8 mouse cellular contexts compared by ENCODE assay signal in genomic region chr16:77329160-77329691, GRCm38 (mm10).
DNase-seq lines count a peak whose midpoint lies in the region; ATAC-seq lines count a peak whose summit lies in the region.

No protein-coding gene starts in this region.

- peak overlapping the region; percentile 45 for H3K4me2 ChIP-seq in embryonic facial prominence, embryonic 11.5 days (ENCODE audit: low read depth, low read length)
- H3K4me2 ChIP-seq in limb, embryonic 12.5 days: peak overlapping the region; percentile 57

- WGBS in embryonic facial prominence, embryonic 11.5 days: 4% methylated on average over 17 of the region's 17 CpGs
- WGBS in limb, embryonic 12.5 days: 3% methylated on average over 17 of the region's 17 CpGs
- WGBS in midbrain, embryonic 10.5 days: 12% methylated on average over 17 of the region's 17 CpGs

- H3K9ac ChIP-seq in embryonic facial prominence, embryonic 11.5 days (replicated peaks; ENCODE audit: low read length): peak overlapping the region; percentile 81
- H3K9ac ChIP-seq in limb, embryonic 12.5 days (replicated peaks): peak overlapping the region; percentile 78

- peak; percentile 61; the same call in 1 of the 2 replicates for ATAC-seq in embryonic facial prominence, embryonic 11.5 days (replicated peaks; ENCODE audit: insufficient number of reproducible peaks, low FRiP score, low TSS enrichment, low read depth)
- peak; percentile 80 for ATAC-seq in limb, embryonic 12.5 days (ENCODE audit: insufficient number of reproducible peaks, insufficient read depth, low FRiP score, low TSS enrichment, low read depth)
- ATAC-seq in erythroid progenitor cell, adult 5-6 weeks (replicated peaks; ENCODE audit: low FRiP score, poor library complexity, severe bottlenecking): no peak

- no peaks in the 10 kb centered on the region; the same call in 1 of the 2 replicates for H3K4me1 ChIP-seq in embryonic facial prominence, embryonic 11.5 days (ENCODE audit: control insufficient read depth, insufficient read depth, low read length)
- H3K4me1 ChIP-seq in limb, embryonic 12.5 days (replicated peaks): 0 out of 2 replicates have a peak, but pooled peaks cover 10% of the 10 kb centered on the region
- peaks cover 42% of the 10 kb centered on the region for H3K4me1 ChIP-seq in midbrain, embryonic 10.5 days

- H3K4me3 ChIP-seq in embryonic facial prominence, embryonic 11.5 days (ENCODE audit: low read depth, low read length): peak overlapping the region; percentile 50
- H3K4me3 ChIP-seq in limb, embryonic 12.5 days (replicated peaks): peak overlapping the region; percentile 51
- H3K4me3 ChIP-seq in midbrain, embryonic 10.5 days: peak overlapping the region; percentile 74

- no peaks in the 10 kb centered on the region for H3K27me3 ChIP-seq in embryonic facial prominence, embryonic 11.5 days (ENCODE audit: control insufficient read depth, insufficient read depth, low read length)
- H3K27me3 ChIP-seq in limb, embryonic 12.5 days: no peaks in the 10 kb centered on the region
- H3K27me3 ChIP-seq in midbrain, embryonic 10.5 days (ENCODE audit: low read depth, poor library complexity, severe bottlenecking): no peaks in the 10 kb centered on the region

- H3K9me3 ChIP-seq in embryonic facial prominence, embryonic 11.5 days (replicated peaks; ENCODE audit: control insufficient read depth, low read length): no peaks in the 10 kb centered on the region
- no peaks in the 10 kb centered on the region for H3K9me3 ChIP-seq in limb, embryonic 12.5 days
- H3K9me3 ChIP-seq in midbrain, embryonic 10.5 days (replicated peaks): peaks cover 9% of the 10 kb centered on the region; the same call in 1 of the 2 replicates

- H3K36me3 ChIP-seq in embryonic facial prominence, embryonic 11.5 days (replicated peaks; ENCODE audit: control insufficient read depth, insufficient read depth, low read depth, low read length): no peaks in the 10 kb centered on the region
- peaks cover 7% of the 10 kb centered on the region; the same call in 1 of the 2 replicates for H3K36me3 ChIP-seq in limb, embryonic 12.5 days
- peaks cover 21% of the 10 kb centered on the region for H3K36me3 ChIP-seq in midbrain, embryonic 10.5 days

- H3K27ac ChIP-seq in embryonic facial prominence, embryonic 11.5 days (replicated peaks; ENCODE audit: low read depth, low read length): peak overlapping the region; percentile 78
- peak overlapping the region; percentile 98 for H3K27ac ChIP-seq in limb, embryonic 12.5 days
- peak overlapping the region; percentile 96 for H3K27ac ChIP-seq in midbrain, embryonic 10.5 days (replicated peaks)

- DNase-seq in adrenal gland, postnatal 36 days: peak; percentile 67 to 77
- DNase-seq in embryonic facial prominence, embryonic 11.5 days (ENCODE audit: low spot score): peak; percentile 78
- DNase-seq in heart, adult 8-10 months (ENCODE audit: low spot score): peak; percentile 64
- peak; percentile 76 for DNase-seq in kidney, adult 18-20 months
- DNase-seq in midbrain, embryonic 10.5 days (ENCODE audit: low spot score): peak; percentile 72
- peak; percentile 24 for DNase-seq in right cerebral cortex, postnatal 4 days

Comparison
In these comparisons a context has a peak if more than half of its experiments do, and no peak if none do; other contexts are left out.
1. DNase-seq: peak in every context shown above with its lines; median percentile 78 in embryonic facial prominence, embryonic 11.5 days; 76 in kidney, adult 18-20 months; 72 in adrenal gland, postnatal 36 days; 72 in midbrain, embryonic 10.5 days; 64 in heart, adult 8-10 months; 24 in right cerebral cortex, postnatal 4 days.